Mouse (Mus musculus) cerebellum, adult (tissue): Measurements from ENCODE around the gene Vmn2r50.
"Not testable (repeated sequence)": the region's sequence is repeated elsewhere in the genome, so short reads cannot be mapped to it uniquely, and the experiment has no call there.

ENCODE experiments used
- ATAC-seq: cut with Nextera tagmentation; 2 replicates; pipeline ENCODE4 v1.9.2; 2017; ENCODE audit warnings: mild to moderate bottlenecking, moderate library complexity, mixed read lengths; ENCODE audit not compliant: insufficient number of reproducible peaks, low FRiP score, low TSS enrichment

Vmn2r50 gene

DNA sequence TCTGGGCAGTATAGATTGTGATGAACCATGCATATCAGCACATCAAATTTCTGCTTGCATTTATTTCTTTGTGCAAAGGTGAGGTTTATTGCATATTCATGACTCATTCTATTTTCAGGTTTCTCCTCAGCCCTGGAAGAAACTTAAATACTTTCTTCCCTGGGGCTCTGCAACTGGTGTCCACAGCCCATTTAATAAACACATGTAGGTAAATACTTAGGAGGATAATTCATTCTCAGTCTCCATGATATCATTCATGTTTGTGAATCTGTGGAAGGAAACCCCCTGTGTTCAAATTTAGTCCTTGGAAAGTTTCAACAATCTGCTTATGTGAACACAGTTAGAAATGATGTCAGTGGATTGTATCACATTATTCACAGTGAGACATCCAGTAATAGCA is at the start of gene Vmn2r50:
Vmn2r50 (minus strand) TSS at position 101 of the 400 bp plus-strand sequence.
- ATAC-seq, result not testable (repeated sequence)

DNA sequence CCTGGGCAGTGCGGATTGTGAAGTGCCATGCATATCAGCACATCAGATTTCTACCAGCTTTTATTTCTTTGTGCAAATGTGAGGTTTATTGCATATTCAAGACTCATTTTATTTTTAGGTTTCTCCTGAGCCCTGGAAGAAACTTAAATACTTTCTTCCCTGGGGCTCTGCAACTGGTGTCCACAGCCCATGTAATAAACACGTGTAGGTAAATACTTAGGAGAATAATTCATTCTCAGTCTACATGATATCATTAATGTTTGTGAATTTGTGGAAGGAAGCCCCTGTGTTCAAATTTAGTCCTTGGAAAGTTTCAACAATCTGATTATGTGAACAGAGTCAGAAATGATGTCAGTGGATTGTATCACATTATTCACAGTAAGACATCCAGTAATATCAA is 60.9 kb downstream of the Vmn2r50 start, which contains the start of gene Vmn2r49:
Vmn2r49 (minus strand) TSS at position 101 of the 400 bp plus-strand sequence.
- ATAC-seq, result not testable (repeated sequence)
